Mouse (Mus musculus) liver, embryonic 14.5 days (tissue): ENCODE measurements at regions not wholly inside any gene's neighbourhood (a gene's known extent, or its start where the extent isn't known, plus 50 kb on each side); places are given as distances from the start of the nearest gene placed in this dataset.

Source experiments
- ATAC-seq: fragments of 200-750 bp; cut with Nextera tagmentation; 2 replicates; pipeline ENCODE4 v1.8.0; 2017; ENCODE audit warnings: moderate number of reproducible peaks, mild to moderate bottlenecking, moderate library complexity; ENCODE audit not compliant: insufficient read depth
- DNase-seq, 3 experiments: peaks; one replicate each; pipeline ENCODE4 v3.0.0-alpha.2; 2012 to 2013; ENCODE audit warnings: low read depth in 3 of 3, low spot score in 3 of 3
- H3K27ac ChIP-seq: fragments of 300-500 bp; sonication (generic); 2 replicates; pipeline ENCODE4 v1.5.1; 2014; ENCODE audit warnings: moderate library complexity, mild to moderate bottlenecking, control low read depth, inconsistent platforms
- H3K27me3 ChIP-seq: fragments of 300-500 bp; sonication (generic); 2 replicates; pipeline ENCODE4 v1.6.1; 2014; ENCODE audit warnings: mild to moderate bottlenecking, low read length, moderate library complexity; ENCODE audit not compliant: control insufficient read depth, insufficient read depth
- H3K36me3 ChIP-seq: fragments of 300-500 bp; sonication (generic); replicated peaks from 2 replicates; pipeline ENCODE4 v1.6.1; 2014; ENCODE audit warnings: low read depth; ENCODE audit not compliant: control insufficient read depth, insufficient read depth
- H3K4me1 ChIP-seq, 2 experiments: fragments of 200-500 bp in 1 of 2; fragments of 300-500 bp in 1 of 2; sonication (generic) in 1 of 2; replicated peaks; 2 replicates each; pipeline ENCODE4 v1.6.1; 2012 to 2014; ENCODE audit warnings: antibody characterized with exemption in 1 of 2, inconsistent platforms in 1 of 2, low read length in 1 of 2; ENCODE audit not compliant: control insufficient read depth in 2 of 2, insufficient read depth in 2 of 2
- H3K4me2 ChIP-seq: fragments of 300-500 bp; sonication (generic); 2 replicates; pipeline ENCODE4 v1.6.1; 2014; ENCODE audit warnings: low read depth, mild to moderate bottlenecking, control low read depth, moderate library complexity
- H3K4me3 ChIP-seq, 2 experiments: fragments of 200-500 bp in 1 of 2; fragments of 300-500 bp in 1 of 2; sonication (generic) in 1 of 2; 2 replicates each; pipeline ENCODE4 v1.5.1; 2012 to 2014; ENCODE audit warnings: low read depth in 2 of 2, low read length in 2 of 2, mild to moderate bottlenecking in 2 of 2, control low read depth in 1 of 2, inconsistent platforms in 1 of 2, moderate library complexity in 1 of 2; ENCODE audit not compliant: insufficient read depth in 1 of 2
- H3K9ac ChIP-seq: fragments of 300-500 bp; sonication (generic); replicated peaks from 2 replicates; pipeline ENCODE4 v1.6.1; 2014; ENCODE audit warnings: mild to moderate bottlenecking, control low read depth, moderate library complexity
- H3K9me3 ChIP-seq: fragments of 300-500 bp; sonication (generic); 2 replicates; pipeline ENCODE4 v1.6.1; 2016; ENCODE audit warnings: low read length, mixed read lengths; ENCODE audit not compliant: control insufficient read depth
- CTCF ChIP-seq: IDR thresholded peaks from 2 replicates; pipeline ENCODE4 v1.5.1; 2016; ENCODE audit warnings: antibody characterized with exemption, low read depth, control low read depth
- EP300 ChIP-seq: IDR thresholded peaks from 2 replicates; pipeline ENCODE4 v1.6.1; 2016; ENCODE audit warnings: antibody characterized with exemption, low read depth
- WGBS: fragments of 180-500 bp; shearing (Covaris S2); extraction: QIAGEN DNeasy Blood & Tissue Kit; methylation state at CpG from one replicate; pipeline ENCODE4 v1.1.7; 2014; ENCODE audit not compliant: insufficient replicate concordance; 5-methylcytosine and 5-hydroxymethylcytosine counted together

- WGBS, result 38% methylated on average over 3 of the region's 3 CpGs
- no peak for ATAC-seq
- Histone ChIP-seq H3K4me3 (no peak overlapping the region), H3K9ac (no peak overlapping the region), H3K36me3 (no peaks in the 10 kb centered on the region), H3K9me3 (no peaks in the 10 kb centered on the region), H3K27ac (no peak overlapping the region), H3K27me3 (no peaks in the 10 kb centered on the region), H3K4me2 (no peak overlapping the region), H3K4me1 (no peaks in the 10 kb centered on the region)
- DNase-seq, result no peak
- TF ChIP-seq CTCF, result no peak
- TF ChIP-seq EP300, result no peak
Observed at GRCm38 (mm10) chr9:92731396-92731795, 189.4 kb downstream of the Plod2 start.

GRCm38 (mm10) chr9:92767532-92767931, 225.5 kb downstream of the Plod2 start:
- TF ChIP-seq EP300, result no peak
- no peak for TF ChIP-seq CTCF
- DNase-seq, result no peak

DNA sequence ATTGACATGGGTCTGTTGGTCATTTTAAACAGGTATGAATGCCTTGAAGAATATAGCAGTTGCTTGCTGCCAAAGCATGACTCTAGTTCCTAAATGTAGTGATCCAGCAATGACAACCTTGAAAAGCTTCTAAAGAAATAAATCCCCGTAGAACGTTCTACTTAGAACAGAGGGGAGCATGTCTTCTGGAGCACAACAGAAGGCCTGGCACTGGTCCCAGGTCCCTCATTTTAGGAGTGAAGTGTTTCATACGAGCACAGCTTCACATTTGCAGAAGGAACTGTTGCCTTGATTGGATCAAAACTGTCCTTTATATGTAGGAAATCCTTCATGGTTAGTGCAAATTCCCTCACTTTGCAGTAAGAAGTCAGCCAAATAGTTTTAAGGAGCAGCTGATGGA, 226.4 kb downstream of the Plod2 start:
- no peak overlapping the region for H3K4me2 ChIP-seq
- H3K27ac ChIP-seq, result no peak overlapping the region
- H3K36me3 ChIP-seq, result no peaks in the 10 kb centered on the region
- no peaks in the 10 kb centered on the region for H3K4me1 ChIP-seq
- ATAC-seq (no peak), DNase-seq (no peak)
- no peaks in the 10 kb centered on the region for H3K27me3 ChIP-seq
- 62% methylated on average over 3 of the region's 3 CpGs for WGBS
- H3K9ac ChIP-seq, result no peak overlapping the region
- H3K4me3 ChIP-seq, result no peak overlapping the region
- no peak for TF ChIP-seq CTCF
- no peak for TF ChIP-seq EP300
- no peaks in the 10 kb centered on the region for H3K9me3 ChIP-seq

More at GRCm38 (mm10) chr9:92767532-92767931, 225.5 kb downstream of the Plod2 start:
- H3K4me2 ChIP-seq, result no peak overlapping the region
- H3K27me3 ChIP-seq, result no peaks in the 10 kb centered on the region
- H3K9me3 ChIP-seq, result no peaks in the 10 kb centered on the region
- H3K4me3 ChIP-seq, result no peak overlapping the region
- no peak for ATAC-seq
- no peak overlapping the region for H3K27ac ChIP-seq
- H3K9ac ChIP-seq, result no peak overlapping the region
- H3K4me1 ChIP-seq, result no peaks in the 10 kb centered on the region
- H3K36me3 ChIP-seq, result no peaks in the 10 kb centered on the region

- Histone ChIP-seq H3K9me3 (no peaks in the 10 kb centered on the region), H3K9ac (no peak overlapping the region), H3K27me3 (no peaks in the 10 kb centered on the region), H3K4me1 (no peaks in the 10 kb centered on the region), H3K4me3 (no peak overlapping the region), H3K27ac (no peak overlapping the region), H3K4me2 (no peak overlapping the region), H3K36me3 (no peaks in the 10 kb centered on the region)
- DNase-seq (no peak), ATAC-seq (no peak)
- WGBS, result 33% methylated on average over 2 of the region's 2 CpGs
- TF ChIP-seq CTCF (peak; percentile 80), EP300 (no peak)
Observed at GRCm38 (mm10) chr9:92769528-92769927, 227.5 kb downstream of the Plod2 start.

DNA sequence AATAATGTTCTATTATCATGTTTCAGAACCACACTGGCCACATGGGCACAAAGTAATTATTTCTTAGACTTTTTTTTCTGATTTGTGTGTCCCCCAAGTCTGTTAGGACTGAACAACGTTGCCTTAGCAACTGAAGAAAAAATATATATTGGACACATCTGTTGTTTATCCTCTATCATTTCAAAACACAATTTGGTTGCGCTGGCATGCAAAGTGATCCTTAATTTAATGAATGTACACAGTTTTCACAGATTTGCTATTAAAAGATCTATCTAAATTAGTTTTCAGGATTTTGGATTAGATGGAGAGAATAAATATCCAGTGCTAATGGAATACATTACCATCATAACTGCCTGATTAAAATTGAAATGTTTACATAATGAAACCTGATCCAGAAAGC, 229.0 kb downstream of the Plod2 start:
- Histone ChIP-seq H3K4me3 (no peak overlapping the region), H3K9me3 (no peaks in the 10 kb centered on the region), H3K4me1 (no peaks in the 10 kb centered on the region), H3K27me3 (no peaks in the 10 kb centered on the region), H3K9ac (no peak overlapping the region), H3K27ac (no peak overlapping the region), H3K36me3 (no peaks in the 10 kb centered on the region), H3K4me2 (no peak overlapping the region)
- ATAC-seq (no peak), DNase-seq (no peak)
- whole genome bisulfite sequencing, result 54% methylated on average over 2 of the region's 2 CpGs
- no peak for TF ChIP-seq CTCF
- no peak for TF ChIP-seq EP300

DNA sequence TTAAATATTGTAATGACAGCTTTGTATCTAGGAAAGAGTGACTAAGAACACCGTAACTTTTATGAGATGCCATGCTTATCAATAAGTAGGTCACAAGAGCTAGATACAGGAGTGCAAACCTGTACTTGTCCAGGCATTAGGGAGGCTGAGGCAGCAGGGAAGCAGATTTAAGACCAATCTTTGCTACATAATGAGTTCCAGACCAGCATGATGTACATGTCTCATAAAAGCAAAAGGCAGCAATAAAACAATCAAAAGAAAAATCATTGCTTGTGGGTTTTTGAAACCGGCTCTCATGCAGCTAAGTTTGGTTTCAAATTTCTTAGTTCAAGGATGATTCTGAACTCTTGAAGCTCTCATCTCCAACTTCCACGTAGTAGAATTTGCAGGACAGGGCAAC, 229.7 kb downstream of the Plod2 start:
- no peaks in the 10 kb centered on the region for H3K27me3 ChIP-seq
- no peak overlapping the region for H3K9ac ChIP-seq
- ATAC-seq (no peak), DNase-seq (no peak)
- H3K27ac ChIP-seq, result no peak overlapping the region
- H3K4me1 ChIP-seq, result no peaks in the 10 kb centered on the region
- H3K4me2 ChIP-seq, result no peak overlapping the region
- no peak overlapping the region for H3K4me3 ChIP-seq
- WGBS, result 56% methylated on average over 3 of the region's 3 CpGs
- H3K9me3 ChIP-seq, result no peaks in the 10 kb centered on the region
- TF ChIP-seq EP300 (no peak), CTCF (no peak)
- H3K36me3 ChIP-seq, result no peaks in the 10 kb centered on the region
